Mouse (Mus musculus) cerebellum, adult 2 months (tissue): ENCODE data around the gene Chrm3. TPM values are rescaled to one million over a fixed set of nuclear protein-coding genes. Genes with fewer than 3 reads are reported as not detected.

Experiments used
- DNase-seq, 2 experiments: peaks; one replicate each; pipeline ENCODE4 v3.0.0; 2021
- H3K27ac ChIP-seq: fragments of 200-500 bp; 2 replicates; pipeline ENCODE4 v1.5.1; 2012; ENCODE audit warnings: low read length, control low read depth, inconsistent platforms; ENCODE audit not compliant: insufficient read depth
- H3K27me3 ChIP-seq: fragments of 200-500 bp; 2 replicates; pipeline ENCODE4 v1.6.1; 2012; ENCODE audit warnings: inconsistent platforms, mild to moderate bottlenecking, low read length, moderate library complexity; ENCODE audit not compliant: control insufficient read depth, insufficient read depth
- H3K4me1 ChIP-seq: fragments of 200-500 bp; 2 replicates; pipeline ENCODE4 v1.6.1; 2011; ENCODE audit warnings: low read length; ENCODE audit not compliant: control insufficient read depth, insufficient read depth
- H3K4me3 ChIP-seq: fragments of 200-500 bp; replicated peaks from 2 replicates; pipeline ENCODE3; 2011; ENCODE audit warnings: mild to moderate bottlenecking, low read depth, low read length, control low read depth; ENCODE audit not compliant: insufficient read depth
- CTCF ChIP-seq: fragments of 200-500 bp; IDR thresholded peaks from 2 replicates; pipeline ENCODE4 v1.5.1; 2011; ENCODE audit warnings: low read depth, mild to moderate bottlenecking, control low read depth, low read length, moderate library complexity, borderline replicate concordance; ENCODE audit not compliant: insufficient read depth
- POLR2A ChIP-seq: fragments of 200-500 bp; IDR thresholded peaks from 2 replicates; pipeline ENCODE4 v1.6.1; 2011; ENCODE audit warnings: low read length, control low read depth, borderline replicate concordance; ENCODE audit not compliant: insufficient read depth
- WGBS: fragments of 180-500 bp; shearing (Covaris S2); methylation state at CpG from one replicate; pipeline ENCODE4 v1.1.7; 2018; 5-methylcytosine and 5-hydroxymethylcytosine counted together
- polyA plus RNA-seq: library from polyadenylated mRNA; depleted of rRNA; stranded (reverse); fragments of >200 nt; gene quantifications from 2 replicates; pipeline ENCODE4 v1.2.3, GENCODE M21; 2012

Gene Chrm3
- polyA plus RNA-seq, 1 experiment: 4.4 TPM

GRCm38 (mm10) chr13:10251499-10252179 lies 109.0 kb downstream of the Chrm3 start:
- H3K27ac ChIP-seq: no peak overlapping the region
- DNase-seq: no peak
- H3K4me3 ChIP-seq: no peak overlapping the region
- no peaks in the 10 kb centered on the region for H3K4me1 ChIP-seq
- WGBS: 63% methylated on average over 5 of the region's 5 CpGs
- TF ChIP-seq POLR2A: no peak
- TF ChIP-seq CTCF: no peak
- H3K27me3 ChIP-seq: no peaks in the 10 kb centered on the region

- 76% methylated on average over 1 of the region's 1 CpGs for WGBS
- Histone ChIP-seq H3K27me3 (no peaks in the 10 kb centered on the region), H3K4me3 (no peak overlapping the region), H3K27ac (no peak overlapping the region), H3K4me1 (no peaks in the 10 kb centered on the region)
- TF ChIP-seq POLR2A (no peak), CTCF (no peak)
- DNase-seq: no peak
Measured at GRCm38 (mm10) chr13:10244243-10244998, 116.2 kb downstream of the Chrm3 start.

- H3K4me3 ChIP-seq: no peak overlapping the region
- DNase-seq: no peak
- TF ChIP-seq POLR2A (no peak), CTCF (no peak)
- H3K27me3 ChIP-seq: no peaks in the 10 kb centered on the region; the same call in 1 of the 2 replicates
- no peak overlapping the region for H3K27ac ChIP-seq
- WGBS: 86% methylated on average over 3 of the region's 3 CpGs
- peaks cover 9% of the 10 kb centered on the region; the same call in 1 of the 2 replicates for H3K4me1 ChIP-seq
Measured at GRCm38 (mm10) chr13:10240238-10240637, 120.4 kb downstream of the Chrm3 start.

GRCm38 (mm10) chr13:10239825-10240224 lies 120.8 kb downstream of the Chrm3 start:
- Histone ChIP-seq H3K27ac (no peak overlapping the region), H3K27me3 (no peaks in the 10 kb centered on the region; the same call in 1 of the 2 replicates), H3K4me3 (no peak overlapping the region), H3K4me1 (peaks cover 9% of the 10 kb centered on the region; the same call in 1 of the 2 replicates)
- no peak for TF ChIP-seq CTCF
- TF ChIP-seq POLR2A: no peak
- DNase-seq: no peak
- 77% methylated on average over 4 of the region's 4 CpGs for WGBS

GRCm38 (mm10) chr13:10237616-10238015 lies 123.0 kb downstream of the Chrm3 start:
- TF ChIP-seq POLR2A (no peak), CTCF (no peak)
- H3K4me1 ChIP-seq: peaks cover 9% of the 10 kb centered on the region; the same call in 1 of the 2 replicates
- H3K4me3 ChIP-seq: no peak overlapping the region
- no peak overlapping the region for H3K27ac ChIP-seq
- H3K27me3 ChIP-seq: no peaks in the 10 kb centered on the region; the same call in 1 of the 2 replicates
- 89% methylated on average over 2 of the region's 2 CpGs for WGBS
- DNase-seq: no peak

GRCm38 (mm10) chr13:10236279-10236678 lies 124.4 kb downstream of the Chrm3 start:
- TF ChIP-seq CTCF: no peak
- TF ChIP-seq POLR2A: no peak
- peaks cover 9% of the 10 kb centered on the region; the same call in 1 of the 2 replicates for H3K4me1 ChIP-seq
- H3K27ac ChIP-seq: no peak overlapping the region
- no peaks in the 10 kb centered on the region; the same call in 1 of the 2 replicates for H3K27me3 ChIP-seq
- H3K4me3 ChIP-seq: no peak overlapping the region
- peak in 1 of 2 experiments; percentile 49 for DNase-seq
- 13% methylated on average over 4 of the region's 4 CpGs for WGBS

GRCm38 (mm10) chr13:10235391-10236169 lies 125.1 kb downstream of the Chrm3 start:
- H3K27ac ChIP-seq: no peak overlapping the region
- TF ChIP-seq POLR2A (no peak), CTCF (no peak)
- H3K4me3 ChIP-seq: no peak overlapping the region
- peaks cover 9% of the 10 kb centered on the region; the same call in 1 of the 2 replicates for H3K4me1 ChIP-seq
- no peaks in the 10 kb centered on the region; the same call in 1 of the 2 replicates for H3K27me3 ChIP-seq
- WGBS: 29% methylated on average over 5 of the region's 5 CpGs
- peak; percentile 20 to 52 for DNase-seq
